Mouse (Mus musculus) erythroid progenitor cell, adult 5-6 weeks (primary cell): Measurements from ENCODE around the gene Gnb5. TPM values are rescaled to one million over a fixed set of nuclear protein-coding genes. Genes with fewer than 3 reads are reported as not detected.

Experiments
- ATAC-seq: replicated peaks from 2 replicates; pipeline ENCODE4 v1.8.0; 2016; ENCODE audit warnings: moderate number of reproducible peaks, mild to moderate bottlenecking, moderate TSS enrichment, inconsistent platforms; ENCODE audit not compliant: poor library complexity, low FRiP score, severe bottlenecking
- total RNA-seq, 2 experiments: library from RNA; stranded (forward) in 1 of 2; stranded (reverse) in 1 of 2; fragments of 150-400 nt in 1 of 2; fragments of 186-747, 209-891 nt in 1 of 2; gene quantifications; 2 replicates each; pipeline versions ENCODE4 v1.2.3 to v1.2.4; 2015 to 2017; ENCODE audit warnings: low replicate concordance in 2 of 2

The Gnb5 gene
- total RNA-seq (2015; ENCODE audit: low replicate concordance): not detected in 2 replicates
- 1.5 TPM in 1 of 2 replicates, not detected in the other for total RNA-seq (2017; ENCODE audit: low replicate concordance)

GRCm38 (mm10) chr9:75306126-75306898 is at the start of gene Gnb5:
Gene Gnb5, plus strand, starts transcription at chr9:75306288.
- ATAC-seq: no peak

GRCm38 (mm10) chr9:75258792-75259191 is 47.3 kb upstream of the Gnb5 start:
- ATAC-seq: no peak

- no peak for ATAC-seq
Measured at GRCm38 (mm10) chr9:75259656-75260055, 46.4 kb upstream of the Gnb5 start.

- ATAC-seq: no peak
Measured at GRCm38 (mm10) chr9:75261332-75261872, 44.7 kb upstream of the Gnb5 start.

GRCm38 (mm10) chr9:75262235-75262826 is 43.8 kb upstream of the Gnb5 start:
- no peak for ATAC-seq

- no peak for ATAC-seq
Measured at GRCm38 (mm10) chr9:75264008-75264718, 41.9 kb upstream of the Gnb5 start.

- ATAC-seq: no peak
Measured at GRCm38 (mm10) chr9:75267147-75267546, 38.9 kb upstream of the Gnb5 start.

GRCm38 (mm10) chr9:75270382-75270781 is 35.7 kb upstream of the Gnb5 start:
- ATAC-seq: no peak

GRCm38 (mm10) chr9:75271539-75271938 is 34.5 kb upstream of the Gnb5 start:
- ATAC-seq: no peak

GRCm38 (mm10) chr9:75273646-75274045 is 32.4 kb upstream of the Gnb5 start:
- ATAC-seq: no peak

GRCm38 (mm10) chr9:75274486-75274885 is 31.6 kb upstream of the Gnb5 start:
- ATAC-seq: no peak

- ATAC-seq: no peak
Measured at GRCm38 (mm10) chr9:75275051-75275450, 31.0 kb upstream of the Gnb5 start.

GRCm38 (mm10) chr9:75280814-75281213 is 25.3 kb upstream of the Gnb5 start:
- ATAC-seq: no peak

GRCm38 (mm10) chr9:75282179-75282578 is 23.9 kb upstream of the Gnb5 start:
- ATAC-seq: no peak

GRCm38 (mm10) chr9:75282830-75283229 is 23.3 kb upstream of the Gnb5 start:
- ATAC-seq: no peak

GRCm38 (mm10) chr9:75283636-75284035 is 22.5 kb upstream of the Gnb5 start:
- ATAC-seq: no peak

GRCm38 (mm10) chr9:75285363-75285762 is 20.7 kb upstream of the Gnb5 start:
- ATAC-seq: no peak

- no peak for ATAC-seq
Measured at GRCm38 (mm10) chr9:75287636-75288035, 18.5 kb upstream of the Gnb5 start.

GRCm38 (mm10) chr9:75289545-75289944 is 16.5 kb upstream of the Gnb5 start:
- ATAC-seq: no peak

- no peak for ATAC-seq
Measured at GRCm38 (mm10) chr9:75299342-75299741, 6.7 kb upstream of the Gnb5 start.
